Mouse (Mus musculus) adrenal gland, postnatal 14 days (tissue): ENCODE measurements around the gene Gm13289. TPM values are rescaled to one million over a fixed set of nuclear protein-coding genes. Genes with fewer than 3 reads are reported as not detected.
"Not testable (repeated sequence)": the region's sequence is repeated elsewhere in the genome, so short reads cannot be mapped to it uniquely, and the experiment has no call there.

Experiments
- DNase-seq: peaks from one replicate; pipeline ENCODE4 v3.0.0; 2021; ENCODE audit warnings: mixed read lengths
- long read RNA-seq, 2 experiments: library from polyadenylated mRNA; stranded (forward); transcript quantifications; one replicate each; pipeline ENCODE4 v2.0.0; 2021
- total RNA-seq: library from RNA; stranded (reverse); gene quantifications from 2 replicates; pipeline ENCODE4 v1.2.3, GENCODE M21; 2021

Gm13289 gene
- total RNA-seq = not detected in 2 replicates
- long read RNA-seq, experiment 1 = 0 reads
- long read RNA-seq, experiment 2 = 0 reads

DNA sequence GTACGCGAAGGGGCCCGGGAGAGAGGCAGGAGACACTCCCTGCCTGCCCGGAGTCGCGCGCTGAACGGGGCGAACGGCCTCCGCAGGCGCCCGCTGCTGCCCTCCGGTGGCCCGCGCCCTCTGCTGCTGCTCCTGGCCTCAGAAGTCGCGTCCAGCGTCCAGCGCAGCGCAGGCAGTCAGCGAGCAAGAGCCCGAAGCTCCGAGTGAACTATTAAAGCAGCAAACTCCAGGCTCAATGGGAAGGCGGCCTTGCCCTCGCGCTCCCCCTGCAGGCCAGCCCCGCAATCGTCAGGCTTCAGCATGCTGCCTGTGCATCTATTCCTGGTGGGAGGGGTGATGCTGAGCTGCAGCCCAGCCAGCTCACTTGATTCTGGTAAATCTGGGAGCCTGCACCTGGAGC is at the start of gene Gm13289:
TSS of gene Gm13289 (plus strand) at position 301 of the 400 bp plus-strand sequence.
- not testable (repeated sequence) for DNase-seq

DNA sequence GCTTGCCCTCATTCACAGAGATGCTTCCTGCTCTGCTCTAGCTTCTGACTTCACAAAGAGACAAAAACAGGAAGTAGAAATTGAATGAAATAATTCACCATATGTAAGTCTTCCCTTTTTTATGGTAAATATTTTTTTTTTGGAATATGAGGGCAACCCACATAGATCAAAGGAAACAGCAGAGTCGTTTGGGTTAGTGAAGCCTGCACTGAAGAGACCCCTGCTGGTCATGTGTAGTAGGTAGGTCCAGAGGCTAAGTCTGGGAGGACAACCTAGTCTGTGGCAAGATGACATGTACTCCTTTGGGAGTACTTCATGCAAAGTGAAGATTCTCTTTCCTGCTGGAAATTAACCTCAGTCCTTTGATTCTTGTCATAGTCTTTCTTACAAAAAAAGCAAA is 49.4 kb upstream of the Gm13289 start:
- DNase-seq = peak; percentile 57

DNA sequence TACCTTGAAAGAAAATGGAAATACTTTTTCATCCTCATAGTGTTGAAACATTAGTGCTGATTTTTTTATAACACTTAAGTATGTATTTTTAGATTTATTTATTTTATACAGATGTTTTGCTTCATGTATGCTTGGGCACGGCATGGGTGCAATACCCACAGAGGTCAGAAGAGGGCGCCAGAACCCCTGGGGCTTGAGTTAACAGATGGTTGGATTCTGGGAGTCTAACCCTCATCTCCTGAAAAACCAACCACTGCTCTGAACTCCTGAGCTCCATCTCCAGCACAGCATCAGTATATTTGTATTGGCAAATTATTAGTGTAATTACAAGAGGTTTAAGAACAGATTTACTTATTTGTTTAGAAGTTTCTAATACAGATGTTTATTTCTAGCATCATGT is 38.2 kb upstream of the Gm13289 start:
- DNase-seq = peak; percentile 82

DNA sequence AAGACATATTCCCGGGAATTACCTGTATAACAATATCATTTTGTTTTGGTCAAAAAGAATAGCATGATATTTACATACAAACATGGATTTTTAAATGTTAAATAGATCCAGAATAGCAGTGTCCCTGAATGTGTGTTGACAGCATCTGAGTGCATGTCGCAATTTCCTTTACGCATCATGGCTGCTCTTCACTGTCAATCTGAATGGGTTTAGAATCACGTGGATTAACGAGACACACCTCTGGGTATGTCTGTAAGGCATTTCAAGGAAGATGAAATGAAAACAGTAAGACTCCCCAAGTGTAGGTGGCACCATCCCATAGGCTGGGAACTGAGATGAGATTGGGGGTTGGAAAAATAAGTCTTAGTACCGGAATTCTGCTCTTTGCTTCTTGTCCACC is 37.7 kb upstream of the Gm13289 start:
- DNase-seq = no peak

- DNase-seq = no peak
These were observed 35.3 kb upstream of the Gm13289 start for GRCm38 (mm10) chr4:88741426-88741825.

GRCm38 (mm10) chr4:88742771-88743371 is 33.9 kb upstream of the Gm13289 start:
- no peak for DNase-seq

DNA sequence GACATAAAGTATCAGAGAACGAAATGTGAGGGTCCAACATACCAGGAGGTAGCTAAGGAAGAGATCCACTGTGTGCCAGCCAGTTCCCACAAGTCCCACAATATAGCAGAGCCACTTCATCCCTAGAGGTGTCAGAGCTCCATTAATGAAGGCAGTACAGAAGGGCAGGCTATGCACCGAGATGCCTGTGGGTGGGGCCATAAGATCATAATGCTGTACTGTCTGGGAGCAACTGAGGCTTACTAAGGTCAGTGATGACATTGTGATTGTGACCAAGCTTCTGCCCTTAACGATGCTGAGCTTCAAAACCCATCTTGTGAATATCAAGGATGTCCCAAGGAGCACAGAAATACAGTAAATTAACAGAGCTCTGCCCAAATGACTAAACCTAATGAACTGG is 32.5 kb upstream of the Gm13289 start:
- DNase-seq = no peak

DNA sequence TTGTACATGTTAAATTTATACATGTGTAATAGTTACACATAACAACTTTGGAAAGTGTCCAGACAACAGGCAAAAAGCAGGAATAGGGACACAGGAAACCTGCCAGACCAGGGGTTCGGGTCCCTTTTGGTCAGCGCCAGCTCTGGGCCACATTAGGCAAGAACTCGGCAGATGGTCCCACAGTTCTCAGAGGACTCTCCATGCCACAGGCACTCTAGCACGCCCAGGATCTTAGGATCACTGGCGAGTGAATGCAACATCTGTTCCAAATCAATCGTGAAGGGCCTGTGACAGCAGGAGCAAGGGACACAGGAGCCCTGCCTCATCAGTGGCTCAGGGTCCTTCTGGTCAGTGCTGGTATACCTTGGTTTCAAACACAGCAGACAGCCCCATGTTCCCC is 26.8 kb upstream of the Gm13289 start:
- no peak for DNase-seq

DNA sequence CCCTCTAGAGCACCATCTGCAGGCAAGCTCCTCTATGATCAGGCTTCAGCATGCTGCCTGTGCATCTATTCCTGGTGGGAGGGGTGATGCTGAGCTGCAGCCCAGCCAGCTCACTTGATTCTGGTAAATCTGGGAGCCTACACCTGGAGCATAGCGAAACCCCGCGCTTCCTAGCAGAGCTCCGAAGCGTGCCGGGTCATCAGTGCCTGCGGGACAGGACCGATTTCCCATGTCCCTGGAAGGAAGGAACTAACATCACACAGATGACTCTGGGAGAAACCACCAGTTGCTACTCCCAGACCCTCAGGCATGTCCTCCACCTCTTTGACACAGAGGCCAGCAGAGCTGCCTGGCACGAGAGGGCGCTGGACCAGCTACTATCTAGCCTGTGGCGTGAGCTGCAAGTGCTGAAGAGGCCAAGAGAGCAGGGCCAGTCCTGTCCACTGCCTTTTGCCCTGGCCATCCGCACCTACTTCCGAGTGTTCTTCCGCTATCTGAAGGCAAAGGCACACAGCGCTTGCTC is 21.8 kb upstream of the Gm13289 start, which contains the start of gene Gm13271:
TSS of gene Gm13271 (plus strand) at position 51 of the 523 bp plus-strand sequence.
- DNase-seq = peak; percentile 42

GRCm38 (mm10) chr4:88756581-88757513 is 19.9 kb upstream of the Gm13289 start:
- peak; percentile 14 for DNase-seq

DNA sequence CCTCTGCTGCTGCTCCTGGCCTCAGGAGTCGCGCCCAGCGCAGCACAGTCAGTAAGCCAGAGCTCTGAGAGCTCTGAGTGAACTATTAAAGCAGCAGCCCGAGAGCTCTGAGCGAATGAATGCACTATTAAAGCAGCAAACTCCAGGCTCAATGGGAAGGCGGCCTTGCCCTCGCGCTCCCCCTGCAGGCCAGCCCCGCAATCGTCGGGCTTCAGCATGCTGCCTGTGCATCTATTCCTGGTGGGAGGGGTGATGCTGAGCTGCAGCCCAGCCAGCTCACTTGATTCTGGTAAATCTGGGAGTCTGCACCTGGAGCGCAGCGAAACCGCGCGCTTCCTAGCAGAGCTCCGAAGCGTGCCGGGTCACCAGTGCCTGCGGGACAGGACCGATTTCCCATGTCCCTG is 19.1 kb upstream of the Gm13289 start:
- peak; percentile 85 for DNase-seq

DNA sequence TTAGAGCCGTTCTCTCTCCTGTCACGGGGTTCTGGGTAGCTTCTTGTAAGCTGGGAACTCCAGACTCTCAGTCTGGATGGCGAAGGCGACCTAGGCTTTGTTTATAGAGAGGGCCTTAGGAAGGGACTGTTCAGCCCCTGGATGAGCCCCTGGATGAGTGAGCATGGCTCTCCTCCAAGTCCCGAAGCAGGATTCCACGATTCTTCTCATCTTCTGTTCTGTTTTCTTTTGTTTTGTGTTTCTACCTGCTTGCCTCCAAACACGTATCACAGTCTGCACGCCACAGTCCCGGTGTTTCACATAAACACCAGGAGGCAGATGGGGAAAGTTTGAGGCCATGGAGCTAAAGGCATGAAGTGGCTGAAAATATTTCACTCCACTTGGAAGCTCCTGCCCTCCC is 18.0 kb upstream of the Gm13289 start:
- DNase-seq = not testable (repeated sequence)

DNA sequence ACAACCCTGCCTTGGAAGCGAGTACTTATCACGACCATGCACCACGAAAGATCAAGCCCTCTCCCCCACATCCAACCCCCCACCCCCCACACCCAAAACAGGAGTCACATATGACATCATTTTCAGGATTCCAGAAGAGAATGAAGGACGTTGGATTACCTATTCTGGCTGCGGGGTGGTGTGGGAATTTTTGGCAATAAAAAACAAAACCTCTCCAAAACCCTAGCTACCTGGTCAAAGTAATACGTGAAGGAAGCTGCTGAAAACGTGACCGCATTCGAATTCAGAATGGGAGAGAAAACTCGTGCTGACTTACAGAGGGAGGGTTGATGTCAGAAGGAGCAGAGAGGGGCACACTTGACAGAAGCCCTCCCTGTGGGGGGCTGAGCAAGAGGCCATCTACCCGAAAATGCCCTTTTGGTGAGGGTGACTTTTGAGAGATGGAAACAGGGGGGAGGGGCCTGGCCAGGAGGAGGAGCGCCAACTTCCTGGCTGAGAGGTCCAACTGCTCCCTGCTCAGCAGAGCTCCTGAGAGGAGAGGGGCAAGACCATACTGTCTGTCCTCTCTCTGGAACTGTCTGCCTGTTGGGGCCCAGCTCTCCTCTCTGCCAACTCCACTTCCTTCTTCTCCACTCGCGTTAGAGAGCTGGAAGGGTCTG is 17.0 kb upstream of the Gm13289 start, which contains the start of gene Gm13283:
TSS of gene Gm13283 (plus strand) at position 510 of the 659 bp plus-strand sequence.
- peak; percentile 42 for DNase-seq

- peak; percentile 85 for DNase-seq
These were observed 16.3 kb upstream of the Gm13289 start for GRCm38 (mm10) chr4:88760431-88760830.

DNA sequence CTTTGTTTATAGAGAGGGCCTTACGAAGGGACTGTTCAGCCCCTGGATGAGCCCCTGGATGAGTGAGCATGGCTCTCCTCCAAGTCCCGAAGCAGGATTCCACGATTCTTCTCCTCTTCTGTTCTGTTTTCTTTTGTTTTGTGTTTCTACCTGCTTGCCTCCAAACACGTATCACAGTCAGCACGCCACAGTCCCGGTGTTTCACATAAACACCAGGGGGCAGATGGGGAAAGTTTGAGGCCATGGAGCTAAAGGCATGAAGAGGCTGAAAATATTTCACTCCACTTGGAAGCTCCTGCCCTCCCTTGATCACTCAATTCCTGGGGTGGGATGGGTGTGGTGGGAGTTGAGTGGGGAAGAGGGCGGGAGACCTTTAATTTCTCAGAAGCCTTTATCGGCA is 14.9 kb upstream of the Gm13289 start:
- peak; percentile 59 for DNase-seq

DNA sequence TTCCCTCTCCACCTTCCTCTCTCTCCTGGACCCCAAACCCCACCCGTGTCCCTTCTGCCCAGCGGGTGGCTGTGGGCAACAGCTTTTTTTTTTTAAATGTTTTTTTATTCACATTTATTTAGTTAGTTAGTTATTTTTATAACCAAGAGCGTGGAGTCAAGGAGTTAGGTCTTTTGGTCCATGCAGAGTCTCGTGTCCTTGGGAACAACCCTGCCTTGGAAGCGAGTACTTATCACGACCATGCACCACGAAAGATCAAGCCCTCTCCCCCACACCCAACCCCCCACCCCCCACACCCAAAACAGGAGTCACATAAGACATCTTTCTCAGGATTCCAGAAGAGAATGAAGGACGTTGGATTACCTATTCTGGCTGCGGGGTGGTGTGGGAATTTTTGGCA is 14.4 kb upstream of the Gm13289 start:
- peak; percentile 16 for DNase-seq

GRCm38 (mm10) chr4:88763384-88764018 is 13.2 kb upstream of the Gm13289 start:
- DNase-seq = peak; percentile 69

DNA sequence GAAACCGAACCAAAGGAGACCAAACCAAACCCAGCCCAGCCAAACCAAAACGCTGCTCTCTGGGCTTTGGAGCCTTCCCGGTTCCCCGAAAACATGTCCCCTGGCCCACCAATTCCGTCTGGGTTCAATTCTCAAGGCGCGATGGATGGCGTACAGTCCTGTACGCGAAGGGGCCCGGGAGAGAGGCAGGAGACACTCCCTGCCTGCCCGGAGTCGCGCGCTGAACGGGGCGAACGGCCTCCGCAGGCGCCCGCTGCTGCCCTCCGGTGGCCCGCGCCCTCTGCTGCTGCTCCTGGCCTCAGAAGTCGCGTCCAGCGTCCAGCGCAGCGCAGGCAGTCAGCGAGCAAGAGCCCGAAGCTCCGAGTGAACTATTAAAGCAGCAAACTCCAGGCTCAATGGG is 3.2 kb upstream of the Gm13289 start, which contains the start of gene Gm13290:
TSS of gene Gm13290 (plus strand) at position 301 of the 400 bp plus-strand sequence.
- DNase-seq = not testable (repeated sequence)

DNA sequence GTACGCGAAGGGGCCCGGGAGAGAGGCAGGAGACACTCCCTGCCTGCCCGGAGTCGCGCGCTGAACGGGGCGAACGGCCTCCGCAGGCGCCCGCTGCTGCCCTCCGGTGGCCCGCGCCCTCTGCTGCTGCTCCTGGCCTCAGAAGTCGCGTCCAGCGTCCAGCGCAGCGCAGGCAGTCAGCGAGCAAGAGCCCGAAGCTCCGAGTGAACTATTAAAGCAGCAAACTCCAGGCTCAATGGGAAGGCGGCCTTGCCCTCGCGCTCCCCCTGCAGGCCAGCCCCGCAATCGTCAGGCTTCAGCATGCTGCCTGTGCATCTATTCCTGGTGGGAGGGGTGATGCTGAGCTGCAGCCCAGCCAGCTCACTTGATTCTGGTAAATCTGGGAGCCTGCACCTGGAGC is 2.8 kb downstream of the Gm13289 start, which contains the start of gene Gm13272:
TSS of gene Gm13272 (plus strand) at position 301 of the 400 bp plus-strand sequence.
- DNase-seq = not testable (repeated sequence)

DNA sequence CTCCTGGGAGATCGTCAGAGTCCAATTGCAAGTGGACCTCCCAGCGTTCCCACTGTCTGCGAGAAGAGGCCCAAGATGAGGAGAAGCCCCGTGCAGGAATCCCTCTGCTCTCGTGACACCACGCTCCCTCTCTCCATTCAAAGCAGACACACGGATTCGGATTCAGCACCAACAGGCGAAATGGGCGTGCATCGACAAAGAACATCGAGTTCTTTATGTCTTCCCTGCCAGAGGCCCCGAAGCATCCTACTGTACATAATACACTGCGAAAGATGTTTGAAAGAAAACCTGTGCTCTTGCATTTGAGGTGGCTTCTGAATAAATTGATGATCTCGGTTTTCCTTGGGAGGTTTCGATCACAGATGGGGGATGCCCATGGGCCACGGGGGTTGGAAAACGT is 3.6 kb downstream of the Gm13289 start:
- not testable (repeated sequence) for DNase-seq

DNA sequence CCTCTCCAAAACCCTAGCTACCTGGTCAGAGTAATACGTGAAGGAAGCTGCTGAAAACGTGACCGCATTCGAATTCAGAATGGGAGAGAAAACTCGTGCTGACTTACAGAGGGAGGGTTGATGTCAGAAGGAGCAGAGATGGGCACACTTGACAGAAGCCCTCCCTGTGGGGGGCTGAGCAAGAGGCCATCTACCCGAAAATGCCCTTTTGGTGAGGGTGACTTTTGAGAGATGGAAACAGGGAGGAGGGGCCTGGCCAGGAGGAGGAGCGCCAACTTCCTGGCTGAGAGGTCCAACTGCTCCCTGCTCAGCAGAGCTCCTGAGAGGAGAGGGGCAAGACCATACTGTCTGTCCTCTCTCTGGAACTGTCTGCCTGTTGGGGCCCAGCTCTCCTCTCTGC is 5.1 kb downstream of the Gm13289 start, which contains the start of gene Ifnz:
TSS of gene Ifnz (plus strand) at position 301 of the 400 bp plus-strand sequence.
- DNase-seq = not testable (repeated sequence)
